Mouse (Mus musculus) forebrain, embryonic 13.5 days (tissue): ENCODE data around the gene Cdkn2a. TPM values are rescaled to one million over a fixed set of nuclear protein-coding genes. Genes with fewer than 3 reads are reported as not detected.
A peak's percentile ranks its signal among the peaks of the same experiment; 100 is the strongest.

Experiments used
- ATAC-seq: fragments of 200-750 bp; cut with Nextera tagmentation; 2 replicates; pipeline ENCODE4 v1.8.0; 2017
- H3K27ac ChIP-seq: fragments of 300-500 bp; sonication (generic); 2 replicates; pipeline ENCODE4 v1.5.1; 2015; ENCODE audit warnings: inconsistent platforms, mild to moderate bottlenecking, moderate library complexity
- H3K27me3 ChIP-seq: fragments of 300-500 bp; sonication (generic); 2 replicates; pipeline ENCODE4 v1.6.1; 2015; ENCODE audit warnings: mild to moderate bottlenecking, inconsistent platforms
- H3K36me3 ChIP-seq: fragments of 300-500 bp; sonication (generic); 2 replicates; pipeline ENCODE4 v1.6.1; 2015; ENCODE audit warnings: mild to moderate bottlenecking, inconsistent platforms; ENCODE audit not compliant: poor library complexity, severe bottlenecking
- H3K4me1 ChIP-seq: fragments of 300-500 bp; sonication (generic); 2 replicates; pipeline ENCODE4 v1.6.1; 2015; ENCODE audit warnings: inconsistent platforms
- H3K4me2 ChIP-seq: fragments of 300-500 bp; sonication (generic); 2 replicates; pipeline ENCODE4 v1.6.1; 2015; ENCODE audit warnings: inconsistent platforms, mild to moderate bottlenecking, moderate library complexity
- H3K4me3 ChIP-seq: fragments of 300-500 bp; sonication (generic); 2 replicates; pipeline ENCODE4 v1.5.1; 2015; ENCODE audit warnings: mild to moderate bottlenecking, inconsistent platforms
- H3K9ac ChIP-seq: fragments of 300-500 bp; sonication (generic); 2 replicates; pipeline ENCODE4 v1.6.1; 2015; ENCODE audit warnings: mild to moderate bottlenecking, inconsistent platforms
- H3K9me3 ChIP-seq: fragments of 300-500 bp; sonication (generic); replicated peaks from 2 replicates; pipeline ENCODE4 v1.6.1; 2016; ENCODE audit warnings: inconsistent platforms
- WGBS: fragments of 180-500 bp; shearing (Covaris S2); methylation state at CpG from one replicate; pipeline ENCODE4 v1.1.7; 2015; 5-methylcytosine and 5-hydroxymethylcytosine counted together
- polyA plus RNA-seq: library from polyadenylated mRNA; unstranded; fragments of >200 nt; fragmentation: Nextera tagmentation; extraction: Ambion mirVana; gene quantifications from 2 replicates; pipeline ENCODE4 v1.2.1, GENCODE M21; 2015

Gene Cdkn2a
- polyA plus RNA-seq, 1 experiment from 2014 or later: not detected

DNA sequence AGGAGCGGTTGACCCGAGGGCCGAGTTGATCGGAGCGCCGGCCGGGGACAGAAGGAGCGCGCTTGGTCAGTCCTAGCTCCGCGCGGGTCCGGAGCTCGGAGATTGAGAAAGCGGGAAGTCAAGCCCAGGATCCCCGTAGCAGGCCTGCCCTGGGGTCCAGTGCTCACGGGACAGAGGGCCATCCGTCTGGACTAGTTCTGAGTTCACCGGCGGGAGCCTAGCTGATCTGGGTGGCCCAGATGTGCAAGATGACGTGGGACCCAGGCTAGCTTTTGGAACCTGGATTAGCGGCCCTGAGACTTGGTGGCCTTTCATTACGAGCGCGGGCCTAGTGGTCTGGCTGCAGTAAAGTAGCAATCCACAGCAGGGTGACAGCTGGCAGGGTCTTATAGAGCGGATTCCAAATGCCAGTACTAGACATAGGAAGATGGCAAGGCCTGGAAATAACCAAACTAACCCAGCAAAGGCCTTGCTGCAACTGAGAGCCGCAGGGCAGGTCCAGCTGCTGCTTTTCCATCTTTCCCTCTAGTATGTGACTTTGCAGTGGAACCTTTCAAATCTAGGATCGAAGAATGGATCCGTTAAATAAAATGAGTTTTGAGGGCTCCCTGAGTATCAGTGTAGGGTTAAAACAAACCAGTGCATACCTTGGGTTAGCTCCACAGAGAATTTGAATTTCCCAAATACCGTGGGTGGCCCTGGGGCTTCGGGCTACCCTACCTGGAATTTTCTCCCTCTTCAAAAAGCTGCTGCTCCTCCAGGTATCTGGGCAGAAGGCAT is 1.2 kb upstream of the Cdkn2a start:
- no peak overlapping the region for H3K27ac ChIP-seq
- H3K36me3 ChIP-seq: no peaks in the 10 kb centered on the region
- peak overlapping the region; percentile 60 for H3K9ac ChIP-seq
- H3K4me2 ChIP-seq: peak overlapping the region; percentile 91
- H3K4me1 ChIP-seq: peaks cover 14% of the 10 kb centered on the region
- H3K9me3 ChIP-seq: no peaks in the 10 kb centered on the region
- peaks cover 90% of the 10 kb centered on the region for H3K27me3 ChIP-seq
- peak overlapping the region; percentile 55 for H3K4me3 ChIP-seq
- WGBS: 2% methylated on average over 31 of the region's 31 CpGs
- peak; percentile 33 for ATAC-seq

DNA sequence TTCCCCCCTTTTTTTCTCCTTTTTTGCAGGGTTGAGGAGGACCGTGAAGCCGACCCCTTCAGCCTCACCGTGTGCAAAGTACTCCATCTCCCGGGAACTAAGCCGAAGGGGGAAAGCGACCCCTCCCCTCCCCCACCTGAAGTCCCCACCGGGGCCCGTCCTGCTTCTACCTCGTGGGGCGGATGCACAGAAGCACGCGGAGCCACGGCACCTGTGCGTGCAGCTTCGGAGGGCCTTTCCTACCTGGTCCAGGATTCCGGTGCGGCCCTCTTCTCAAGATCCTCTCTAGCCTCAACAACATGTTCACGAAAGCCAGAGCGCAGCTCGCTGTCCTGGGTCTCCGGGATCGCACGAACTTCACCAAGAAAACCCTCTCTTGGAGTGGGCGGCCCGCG is 365 bp downstream of the Cdkn2a start:
- peak overlapping the region; percentile 60; the same call in 1 of the 2 replicates for H3K9ac ChIP-seq
- peaks cover 14% of the 10 kb centered on the region for H3K4me1 ChIP-seq
- H3K4me3 ChIP-seq: peak overlapping the region; percentile 55
- WGBS: 2% methylated on average over 26 of the region's 26 CpGs
- H3K27ac ChIP-seq: no peak overlapping the region
- peak; percentile 17 for ATAC-seq
- no peaks in the 10 kb centered on the region for H3K9me3 ChIP-seq
- H3K4me2 ChIP-seq: peak overlapping the region; percentile 91
- no peaks in the 10 kb centered on the region for H3K36me3 ChIP-seq
- peaks cover 90% of the 10 kb centered on the region for H3K27me3 ChIP-seq

DNA sequence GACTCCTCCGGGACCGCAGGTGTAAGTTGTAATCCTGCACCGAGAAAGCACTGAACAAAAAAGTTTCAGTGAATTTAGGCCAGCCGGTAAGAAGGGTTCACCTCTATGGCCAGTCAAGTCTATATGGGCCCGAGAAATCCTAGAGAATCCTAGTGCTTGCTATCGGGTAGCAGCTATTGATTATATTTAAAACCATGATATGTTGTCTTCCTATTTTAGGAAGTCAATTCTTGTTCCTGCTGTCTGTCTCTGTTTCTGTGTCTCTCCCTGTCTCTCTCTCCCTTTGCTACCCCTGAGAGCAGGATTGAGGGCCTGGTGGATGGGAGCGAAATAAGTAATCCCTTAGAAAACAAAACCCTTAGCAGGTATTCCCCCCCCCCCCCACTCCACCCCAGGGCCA is 937 bp downstream of the Cdkn2a start:
- Histone ChIP-seq H3K4me2 (no peak overlapping the region), H3K9me3 (no peaks in the 10 kb centered on the region), H3K27ac (no peak overlapping the region), H3K4me1 (peaks cover 14% of the 10 kb centered on the region), H3K9ac (no peak overlapping the region), H3K36me3 (no peaks in the 10 kb centered on the region), H3K4me3 (no peak overlapping the region), H3K27me3 (peaks cover 94% of the 10 kb centered on the region)
- 3% methylated on average over 7 of the region's 7 CpGs for WGBS
- ATAC-seq: no peak

DNA sequence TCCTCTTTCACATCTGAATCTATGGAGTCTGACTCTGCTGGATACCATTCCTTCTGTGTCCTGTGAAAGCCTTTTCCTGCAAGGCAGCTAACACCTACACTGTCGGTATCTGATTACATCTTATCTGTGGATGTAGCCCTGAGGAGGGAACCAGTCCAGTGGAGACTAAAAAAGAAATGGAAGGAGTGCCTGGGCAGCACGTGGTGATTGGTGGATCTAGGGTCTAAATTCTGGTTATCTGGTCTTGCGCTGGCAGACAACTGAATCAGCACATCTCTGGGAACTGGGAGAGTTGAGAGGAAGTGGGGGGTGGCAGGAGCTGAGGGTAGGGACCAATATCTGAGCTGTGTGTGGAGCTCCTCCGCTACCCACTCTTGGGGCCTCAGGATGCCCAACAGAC is 5.4 kb downstream of the Cdkn2a start:
- Histone ChIP-seq H3K9me3 (no peaks in the 10 kb centered on the region), H3K9ac (no peak overlapping the region), H3K27ac (no peak overlapping the region), H3K4me3 (no peak overlapping the region), H3K36me3 (no peaks in the 10 kb centered on the region), H3K27me3 (peaks cover 86% of the 10 kb centered on the region), H3K4me1 (peaks cover 1% of the 10 kb centered on the region), H3K4me2 (no peak overlapping the region)
- ATAC-seq: no peak
- WGBS: 0% methylated on average over 4 of the region's 4 CpGs

DNA sequence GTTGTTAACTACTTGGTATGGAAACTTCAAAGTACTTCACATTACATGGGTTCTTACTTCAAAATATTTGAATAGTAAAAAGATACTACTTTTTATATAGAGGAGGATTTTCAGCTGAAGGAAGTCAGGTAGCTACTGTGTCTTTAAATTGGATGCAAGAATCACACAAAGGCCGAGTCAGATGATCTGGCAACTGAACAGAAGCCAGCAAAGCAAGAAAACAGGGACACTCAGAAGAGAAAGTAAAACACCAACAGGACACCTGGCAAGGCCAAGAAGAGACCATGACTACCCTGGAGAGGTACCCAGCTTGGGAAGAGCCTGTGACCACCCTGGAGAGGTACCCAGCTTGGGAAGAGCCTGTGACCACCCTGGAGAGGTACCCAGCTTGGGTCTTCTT is 7.9 kb downstream of the Cdkn2a start:
- peaks cover 88% of the 10 kb centered on the region for H3K27me3 ChIP-seq
- no peaks in the 10 kb centered on the region for H3K9me3 ChIP-seq
- no peak for ATAC-seq
- 3% methylated on average over 1 of the region's 1 CpGs for WGBS
- H3K4me2 ChIP-seq: no peak overlapping the region
- no peak overlapping the region for H3K9ac ChIP-seq
- no peak overlapping the region for H3K4me3 ChIP-seq
- H3K27ac ChIP-seq: no peak overlapping the region
- peaks cover 6% of the 10 kb centered on the region for H3K4me1 ChIP-seq
- H3K36me3 ChIP-seq: no peaks in the 10 kb centered on the region

DNA sequence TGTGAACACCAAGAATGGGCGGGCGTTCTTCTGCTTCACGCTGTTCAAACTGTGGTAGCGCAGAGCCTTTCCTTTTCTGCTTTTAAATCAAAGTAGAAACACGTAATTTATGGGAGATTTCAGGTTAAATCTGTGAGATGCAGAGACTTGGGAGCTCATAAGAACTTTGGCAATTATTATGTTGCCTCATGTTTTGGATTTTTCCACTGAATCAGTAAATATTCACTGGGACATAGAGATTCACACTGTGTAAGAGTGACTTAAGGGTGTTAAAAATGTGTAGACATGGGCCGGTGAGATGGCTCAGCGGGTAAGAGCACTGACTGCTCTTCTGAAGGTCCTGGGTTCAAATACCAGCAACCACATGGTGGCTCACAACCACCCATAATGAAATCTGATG is 8.8 kb downstream of the Cdkn2a start:
- 38% methylated on average over 7 of the region's 7 CpGs for whole genome bisulfite sequencing
- Histone ChIP-seq H3K4me1 (peaks cover 6% of the 10 kb centered on the region), H3K27me3 (peaks cover 88% of the 10 kb centered on the region), H3K27ac (no peak overlapping the region), H3K36me3 (no peaks in the 10 kb centered on the region), H3K9me3 (no peaks in the 10 kb centered on the region), H3K9ac (no peak overlapping the region), H3K4me2 (no peak overlapping the region), H3K4me3 (no peak overlapping the region)
- ATAC-seq: no peak

DNA sequence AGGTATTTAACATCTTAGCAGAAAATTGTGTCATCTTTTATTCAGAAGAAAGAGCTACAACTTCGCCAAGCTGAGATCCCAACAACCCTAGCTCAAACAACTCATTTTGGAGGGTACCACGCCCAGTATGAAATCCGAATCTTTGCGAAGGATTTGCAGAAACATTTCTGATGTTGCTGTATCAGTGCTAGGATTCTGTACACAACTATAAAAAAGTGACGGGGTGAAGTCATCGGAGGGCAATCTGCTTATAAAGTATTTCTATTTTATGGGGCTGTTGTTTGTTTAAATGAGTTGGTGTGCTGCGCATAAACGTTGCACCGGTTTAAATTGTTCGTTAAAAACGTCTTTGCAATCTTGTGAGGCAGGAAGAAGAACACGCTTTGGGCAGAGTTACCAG is 11.8 kb downstream of the Cdkn2a start:
- Histone ChIP-seq H3K4me1 (peaks cover 6% of the 10 kb centered on the region), H3K9me3 (no peaks in the 10 kb centered on the region; the same call in 1 of the 2 replicates), H3K4me3 (no peak overlapping the region), H3K27ac (no peak overlapping the region), H3K27me3 (peaks cover 88% of the 10 kb centered on the region), H3K4me2 (no peak overlapping the region), H3K9ac (no peak overlapping the region), H3K36me3 (no peaks in the 10 kb centered on the region)
- ATAC-seq: no peak
- WGBS: 1% methylated on average over 12 of the region's 12 CpGs

DNA sequence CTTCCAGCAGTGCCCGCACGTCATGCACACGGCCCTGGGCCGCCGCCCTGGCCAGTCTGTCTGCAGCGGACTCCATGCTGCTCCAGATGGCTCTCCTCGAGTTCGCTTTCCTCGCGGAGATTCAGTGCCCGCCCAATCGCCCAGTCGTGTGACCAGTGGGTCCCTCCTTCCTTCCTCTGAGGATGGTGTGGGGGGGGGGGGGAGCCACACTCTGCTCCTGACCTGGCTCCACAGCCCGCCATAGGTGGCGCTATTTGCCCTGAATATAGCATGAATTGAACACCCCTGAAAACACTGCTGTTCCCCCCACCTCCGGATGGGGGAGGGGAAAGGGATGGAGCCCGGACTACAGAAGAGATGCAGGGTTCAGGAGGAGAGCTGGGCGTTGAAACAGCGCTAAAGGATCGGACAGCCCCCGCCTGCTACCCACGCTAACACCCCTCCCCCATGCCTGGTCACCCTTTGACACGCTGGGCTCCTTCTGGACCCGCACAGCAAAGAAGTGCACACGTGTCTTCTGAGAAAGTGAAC is 12.4 kb downstream of the Cdkn2a start:
- Histone ChIP-seq H3K27me3 (peaks cover 90% of the 10 kb centered on the region), H3K9me3 (no peaks in the 10 kb centered on the region; the same call in 1 of the 2 replicates), H3K4me1 (peaks cover 6% of the 10 kb centered on the region), H3K4me3 (no peak overlapping the region), H3K9ac (no peak overlapping the region), H3K36me3 (no peaks in the 10 kb centered on the region), H3K27ac (no peak overlapping the region), H3K4me2 (peak overlapping the region; percentile 34)
- peak; percentile 70; the same call in 1 of the 2 replicates for ATAC-seq
- WGBS: 0% methylated on average over 23 of the region's 25 CpGs

DNA sequence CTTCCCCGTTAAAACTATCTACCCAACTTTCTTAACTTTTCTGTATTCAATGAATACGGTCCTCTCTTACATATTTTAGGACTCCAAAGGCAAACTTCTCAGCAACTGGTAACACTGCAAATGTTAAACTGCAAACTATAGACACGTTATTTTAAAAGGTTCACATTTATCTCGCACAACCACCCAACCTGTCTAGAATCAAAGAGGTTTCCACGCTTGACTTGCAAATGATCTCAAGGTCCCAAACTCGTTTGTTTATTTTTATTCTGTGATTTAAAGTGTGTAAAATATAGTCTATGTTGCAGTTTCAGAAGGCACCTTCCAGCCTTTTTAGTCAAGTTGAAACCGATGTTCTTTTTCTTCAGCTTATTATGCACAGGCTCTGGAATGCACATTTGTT is 13.2 kb downstream of the Cdkn2a start:
- H3K9me3 ChIP-seq: no peaks in the 10 kb centered on the region; the same call in 1 of the 2 replicates
- H3K27me3 ChIP-seq: peaks cover 93% of the 10 kb centered on the region
- no peak overlapping the region for H3K4me2 ChIP-seq
- no peak overlapping the region for H3K27ac ChIP-seq
- H3K4me1 ChIP-seq: peaks cover 6% of the 10 kb centered on the region
- no peak overlapping the region for H3K4me3 ChIP-seq
- no peak overlapping the region for H3K9ac ChIP-seq
- no peaks in the 10 kb centered on the region for H3K36me3 ChIP-seq
- 1% methylated on average over 7 of the region's 7 CpGs for WGBS
- ATAC-seq: no peak

DNA sequence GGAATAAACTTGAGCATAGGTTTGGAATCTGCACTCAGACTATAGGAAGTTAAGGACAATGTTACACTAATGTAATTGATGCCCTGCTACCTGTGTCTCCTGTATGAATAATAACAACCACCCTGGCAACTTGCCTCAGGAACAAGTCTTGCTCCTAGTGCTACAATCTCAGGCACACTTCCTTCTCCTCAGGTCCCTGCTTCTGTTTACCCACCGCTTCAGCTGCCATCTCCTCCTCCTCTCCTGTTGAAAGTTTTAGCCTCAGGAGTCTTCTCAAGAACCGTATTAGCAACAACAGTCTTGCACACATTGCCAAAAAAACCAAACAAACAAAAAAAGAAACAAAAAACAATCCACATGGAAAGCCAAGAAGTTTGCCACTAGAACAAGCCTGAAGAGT is 14.8 kb downstream of the Cdkn2a start:
- no peak for ATAC-seq
- Histone ChIP-seq H3K27me3 (peaks cover 97% of the 10 kb centered on the region), H3K27ac (no peak overlapping the region), H3K4me1 (peaks cover 6% of the 10 kb centered on the region), H3K4me3 (no peak overlapping the region), H3K4me2 (no peak overlapping the region), H3K36me3 (no peaks in the 10 kb centered on the region), H3K9me3 (no peaks in the 10 kb centered on the region; the same call in 1 of the 2 replicates), H3K9ac (no peak overlapping the region)
- WGBS: 0% methylated on average over 2 of the region's 2 CpGs

DNA sequence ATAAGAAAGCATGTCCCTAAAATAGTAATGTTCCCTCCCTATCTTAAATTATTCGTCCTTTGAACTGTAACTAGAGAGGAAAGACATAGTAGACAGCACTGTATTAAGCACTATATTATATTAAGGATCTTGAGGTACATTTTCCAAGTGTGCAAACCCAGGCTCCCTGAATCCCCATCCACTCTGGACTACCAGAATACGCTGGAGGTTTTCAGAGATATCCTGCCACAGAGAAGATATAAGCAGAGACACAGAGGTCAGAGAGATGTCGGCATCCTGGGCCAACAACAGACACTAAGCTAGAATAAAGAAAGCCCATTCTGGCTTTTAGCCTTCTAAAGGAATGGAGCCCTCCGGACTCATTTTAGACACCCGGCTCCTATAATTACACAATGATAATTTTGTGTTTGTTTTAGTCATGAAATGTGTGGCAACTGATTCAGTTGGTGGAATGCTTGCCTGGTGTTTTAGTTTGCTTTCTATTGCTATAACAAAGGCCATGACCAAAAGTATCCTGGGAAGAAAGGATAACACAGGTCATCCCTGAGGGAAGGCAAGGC is 17.0 kb downstream of the Cdkn2a start:
- no peak for ATAC-seq
- Histone ChIP-seq H3K4me3 (no peak overlapping the region), H3K9me3 (no peaks in the 10 kb centered on the region; the same call in 1 of the 2 replicates), H3K36me3 (no peaks in the 10 kb centered on the region), H3K4me2 (no peak overlapping the region), H3K9ac (no peak overlapping the region), H3K27me3 (peaks cover 98% of the 10 kb centered on the region), H3K27ac (no peak overlapping the region), H3K4me1 (peaks cover 6% of the 10 kb centered on the region)
- 5% methylated on average over 5 of the region's 5 CpGs for WGBS

DNA sequence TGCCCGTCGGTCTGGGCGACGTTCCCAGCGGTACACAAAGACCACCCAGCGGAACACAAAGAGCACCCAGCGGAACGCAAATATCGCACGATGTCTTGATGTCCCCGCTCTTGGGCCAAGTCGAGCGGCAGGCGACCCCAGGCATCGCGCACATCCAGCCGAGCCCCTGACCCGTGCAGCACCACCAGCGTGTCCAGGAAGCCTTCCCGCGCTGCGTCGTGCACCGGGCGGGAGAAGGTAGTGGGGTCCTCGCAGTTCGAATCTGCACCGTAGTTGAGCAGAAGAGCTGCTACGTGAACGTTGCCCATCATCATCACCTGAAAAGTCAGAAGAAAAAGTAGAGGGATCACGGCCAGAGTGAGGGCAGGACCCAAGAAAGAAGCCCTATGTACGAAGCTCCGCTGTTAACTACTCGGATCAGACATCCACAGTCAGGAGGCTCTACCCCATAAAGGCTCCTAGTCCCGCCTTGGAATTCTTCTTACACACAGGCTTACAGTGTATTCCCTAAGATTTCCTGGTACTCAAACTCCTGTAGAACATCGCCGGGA is 17.7 kb downstream of the Cdkn2a start:
- H3K27ac ChIP-seq: no peak overlapping the region
- H3K9me3 ChIP-seq: no peaks in the 10 kb centered on the region; the same call in 1 of the 2 replicates
- WGBS: under 1% methylated on average over 37 of the region's 37 CpGs
- no peak overlapping the region for H3K4me3 ChIP-seq
- no peak overlapping the region for H3K4me2 ChIP-seq
- H3K4me1 ChIP-seq: no peaks in the 10 kb centered on the region; the same call in 1 of the 2 replicates
- no peak overlapping the region for H3K9ac ChIP-seq
- H3K27me3 ChIP-seq: peaks cover 98% of the 10 kb centered on the region
- no peaks in the 10 kb centered on the region for H3K36me3 ChIP-seq
- no peak for ATAC-seq
